Mouse (Mus musculus) embryonic facial prominence, embryonic 14.5 days (tissue): ENCODE results near the gene Abcf2. TPM values are rescaled to one million over a fixed set of nuclear protein-coding genes. Genes with fewer than 3 reads are reported as not detected.

Experiments used
- ATAC-seq: fragments of 200-750 bp; cut with Nextera tagmentation; 2 replicates; pipeline ENCODE4 v1.8.0; 2017; ENCODE audit warnings: low read depth, moderate number of reproducible peaks, moderate TSS enrichment
- DNase-seq: peaks from one replicate; pipeline ENCODE4 v3.0.0-alpha.2; 2015; ENCODE audit warnings: low spot score
- H3K27ac ChIP-seq: fragments of 300-500 bp; sonication (generic); replicated peaks from 2 replicates; pipeline ENCODE4 v1.5.1; 2014; ENCODE audit warnings: low read depth, mild to moderate bottlenecking, low read length, moderate library complexity
- H3K27me3 ChIP-seq: fragments of 300-500 bp; sonication (generic); replicated peaks from 2 replicates; pipeline ENCODE4 v1.6.1; 2014; ENCODE audit warnings: low read length; ENCODE audit not compliant: control insufficient read depth, insufficient read depth
- H3K36me3 ChIP-seq: fragments of 300-500 bp; sonication (generic); 2 replicates; pipeline ENCODE4 v1.6.1; 2014; ENCODE audit warnings: low read length, mixed read lengths; ENCODE audit not compliant: control insufficient read depth, insufficient read depth
- H3K4me1 ChIP-seq: fragments of 300-500 bp; sonication (generic); 2 replicates; pipeline ENCODE4 v1.6.1; 2014; ENCODE audit warnings: antibody characterized with exemption, low read length; ENCODE audit not compliant: control insufficient read depth, insufficient read depth
- H3K4me2 ChIP-seq: fragments of 300-500 bp; sonication (generic); 2 replicates; pipeline ENCODE4 v1.6.1; 2014; ENCODE audit warnings: low read depth, mild to moderate bottlenecking, low read length, moderate library complexity, mixed read lengths
- H3K4me3 ChIP-seq: fragments of 300-500 bp; sonication (generic); 2 replicates; pipeline ENCODE4 v1.5.1; 2014; ENCODE audit warnings: low read depth, mild to moderate bottlenecking, low read length
- H3K9ac ChIP-seq: fragments of 300-500 bp; sonication (generic); 2 replicates; pipeline ENCODE4 v1.6.1; 2014; ENCODE audit warnings: low read depth, mild to moderate bottlenecking, low read length, moderate library complexity, mixed read lengths
- H3K9me3 ChIP-seq: fragments of 300-500 bp; sonication (generic); 2 replicates; pipeline ENCODE4 v1.6.1; 2016; ENCODE audit warnings: low read length; ENCODE audit not compliant: control insufficient read depth
- WGBS: fragments of 180-500 bp; shearing (Covaris S2); extraction: QIAGEN DNeasy Blood & Tissue Kit; methylation state at CpG from one replicate; pipeline ENCODE4 v1.1.7; 2014; 5-methylcytosine and 5-hydroxymethylcytosine counted together
- polyA plus RNA-seq: library from polyadenylated mRNA; unstranded; fragments of >200 nt; fragmentation: Nextera tagmentation; extraction: Ambion mirVana; gene quantifications from 2 replicates; pipeline ENCODE4 v1.2.1, GENCODE M21; 2014

Gene Abcf2
- polyA plus RNA-seq, 1 experiment from 2014 or later, result 83.7 TPM

DNA sequence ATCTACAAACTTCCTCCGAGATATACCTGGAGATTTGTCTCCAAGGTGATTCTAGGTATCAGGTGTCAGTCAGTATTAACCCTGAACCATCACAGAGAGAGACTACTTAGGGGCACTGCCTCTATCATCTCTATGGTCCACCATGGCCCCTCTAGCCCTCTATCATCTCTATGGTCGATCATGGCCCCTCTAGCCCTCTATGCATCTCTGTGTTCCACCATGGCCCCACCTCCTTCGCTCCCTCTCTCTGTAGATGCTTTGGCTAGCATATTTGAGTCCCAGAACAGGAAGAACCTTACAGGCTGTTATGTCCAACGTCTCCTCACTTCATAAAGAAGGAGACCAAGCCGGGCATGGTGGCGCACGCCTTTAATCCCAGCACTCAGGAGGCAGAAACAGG, 34.6 kb downstream of the Abcf2 start:
- DNase-seq, result no peak
- 78% methylated on average over 7 of the region's 7 CpGs for WGBS

DNA sequence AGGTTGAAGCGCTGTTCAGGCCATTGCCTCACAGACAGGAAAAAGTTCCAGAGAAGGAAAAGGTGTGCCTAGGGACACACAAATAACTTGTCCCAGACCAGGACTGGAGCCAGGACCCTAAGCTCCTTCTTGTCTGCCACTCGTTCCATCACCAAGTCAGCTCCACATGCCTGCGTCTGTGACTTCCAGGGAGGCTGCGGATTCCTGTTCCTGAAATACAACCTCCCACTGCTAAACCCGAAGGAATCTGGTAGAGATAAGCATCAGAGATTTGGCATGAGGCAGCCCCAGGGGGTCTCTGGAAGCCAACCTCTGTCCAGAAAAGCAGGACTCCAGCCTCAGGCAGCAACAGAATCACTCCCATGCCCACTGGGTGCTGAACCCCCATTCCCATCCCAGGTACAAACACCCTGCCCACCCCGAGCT, 36.1 kb downstream of the Abcf2 start:
- DNase-seq, result peak; percentile 18
- H3K4me2 ChIP-seq, result peak overlapping the region; percentile 45
- WGBS, result 12% methylated on average over 6 of the region's 6 CpGs
- H3K27me3 ChIP-seq, result no peaks in the 10 kb centered on the region
- no peak; the same call in 1 of the 2 replicates for ATAC-seq
- peaks cover 14% of the 10 kb centered on the region for H3K4me1 ChIP-seq
- no peaks in the 10 kb centered on the region for H3K9me3 ChIP-seq
- no peaks in the 10 kb centered on the region for H3K36me3 ChIP-seq
- peak overlapping the region; percentile 44; the same call in 1 of the 2 replicates for H3K27ac ChIP-seq
- H3K9ac ChIP-seq, result peak overlapping the region; percentile 30; the same call in 1 of the 2 replicates
- no peak overlapping the region for H3K4me3 ChIP-seq

More for the DNA sequence above, 34.6 kb downstream of the Abcf2 start:
- Histone ChIP-seq H3K36me3 (no peaks in the 10 kb centered on the region), H3K9me3 (no peaks in the 10 kb centered on the region), H3K4me3 (no peak overlapping the region), H3K9ac (no peak overlapping the region), H3K27ac (no peak overlapping the region), H3K27me3 (no peaks in the 10 kb centered on the region), H3K4me2 (no peak overlapping the region), H3K4me1 (peaks cover 14% of the 10 kb centered on the region)
- ATAC-seq, result no peak

GRCm38 (mm10) chr5:24540387-24541143, 36.7 kb downstream of the Abcf2 start, which contains the start of gene Asb10:
Gene Asb10, minus strand, starts transcription at chr5:24540978.
- ATAC-seq (peak; percentile 66; the same call in 1 of the 2 replicates), DNase-seq (peak; percentile 75)
- H3K4me3 ChIP-seq, result peak within 1 kb of the TSS; percentile 17
- H3K4me2 ChIP-seq, result peak within 1 kb of the TSS; percentile 45
- no peaks in the 10 kb centered on the region for H3K27me3 ChIP-seq
- H3K27ac ChIP-seq, result peak within 1 kb of the TSS; percentile 44; the same call in 1 of the 2 replicates
- peaks cover 14% of the 10 kb centered on the region for H3K4me1 ChIP-seq
- H3K9me3 ChIP-seq, result no peaks in the 10 kb centered on the region
- no peaks in the 10 kb centered on the region for H3K36me3 ChIP-seq
- H3K9ac ChIP-seq, result peak within 1 kb of the TSS; percentile 30; the same call in 1 of the 2 replicates
- WGBS, result 32% methylated on average over 12 of the region's 14 CpGs

DNA sequence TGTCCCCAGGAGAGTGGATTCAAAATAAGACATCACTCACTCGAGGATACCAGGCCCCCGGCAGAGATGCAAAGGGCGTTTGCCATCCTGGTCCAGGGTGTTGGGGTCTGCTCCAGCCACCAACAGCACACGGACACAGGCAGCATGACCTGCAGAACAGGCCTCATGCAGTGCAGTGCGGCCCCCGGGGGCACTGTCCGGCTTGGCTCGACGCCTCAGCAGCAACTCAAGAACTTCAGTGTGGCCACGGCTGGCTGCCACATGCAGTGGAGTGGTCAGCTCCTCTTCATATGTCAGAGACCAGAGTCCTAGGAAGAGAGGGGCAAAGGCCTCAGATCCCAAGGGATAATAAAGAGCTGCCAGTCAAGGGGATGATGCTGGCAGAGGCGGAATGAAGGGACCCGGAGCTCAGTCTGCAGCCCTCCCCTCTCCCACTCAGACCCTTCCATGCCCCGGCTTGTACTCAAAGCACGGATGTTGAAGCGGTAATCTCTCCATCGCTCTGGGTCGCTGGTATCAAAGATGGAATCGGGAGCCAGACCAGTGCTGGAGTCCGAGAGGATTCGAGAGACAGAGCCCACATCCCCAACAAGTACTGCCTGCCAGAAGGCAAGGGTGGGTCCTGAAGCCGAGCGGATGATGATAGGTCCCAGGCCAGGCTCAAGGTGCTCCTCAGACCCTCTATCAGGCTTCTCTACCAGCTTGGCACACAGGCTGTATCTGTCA, 37.5 kb downstream of the Abcf2 start:
- no peak overlapping the region for H3K27ac ChIP-seq
- no peaks in the 10 kb centered on the region for H3K36me3 ChIP-seq
- no peak overlapping the region for H3K4me3 ChIP-seq
- H3K9ac ChIP-seq, result no peak overlapping the region
- ATAC-seq (no peak), DNase-seq (no peak)
- H3K4me1 ChIP-seq, result peaks cover 14% of the 10 kb centered on the region
- no peaks in the 10 kb centered on the region for H3K9me3 ChIP-seq
- H3K4me2 ChIP-seq, result no peak overlapping the region
- WGBS, result 78% methylated on average over 22 of the region's 22 CpGs
- H3K27me3 ChIP-seq, result no peaks in the 10 kb centered on the region

DNA sequence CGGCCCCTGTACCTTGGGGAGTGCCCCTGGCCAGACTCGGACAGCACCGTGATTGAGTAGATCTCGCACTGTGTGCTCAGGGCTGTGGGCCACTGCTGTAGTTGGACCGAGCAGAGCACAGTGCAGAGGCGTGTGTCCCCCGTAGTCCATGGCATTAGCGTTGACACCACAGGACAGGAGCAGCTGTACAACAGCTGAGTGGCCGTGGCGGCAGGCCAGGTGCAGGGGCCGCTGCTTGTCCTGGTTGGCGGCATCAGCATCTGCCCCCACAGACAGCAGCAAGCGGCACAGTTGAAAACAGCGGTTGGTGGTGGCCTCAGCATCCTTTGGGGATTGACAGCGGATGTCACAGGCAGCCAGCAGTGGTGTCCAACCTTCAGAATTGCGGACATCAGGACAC, 39.6 kb downstream of the Abcf2 start:
- H3K9me3 ChIP-seq, result no peaks in the 10 kb centered on the region
- 65% methylated on average over 15 of the region's 16 CpGs for WGBS
- no peak overlapping the region for H3K27ac ChIP-seq
- H3K4me2 ChIP-seq, result no peak overlapping the region
- DNase-seq (peak; percentile 43), ATAC-seq (peak; percentile 32; the same call in 1 of the 2 replicates)
- no peaks in the 10 kb centered on the region for H3K36me3 ChIP-seq
- peaks cover 14% of the 10 kb centered on the region for H3K4me1 ChIP-seq
- no peak overlapping the region for H3K4me3 ChIP-seq
- H3K27me3 ChIP-seq, result no peaks in the 10 kb centered on the region
- no peak overlapping the region for H3K9ac ChIP-seq

GRCm38 (mm10) chr5:24536511-24536910, 40.8 kb downstream of the Abcf2 start:
- Histone ChIP-seq H3K9me3 (no peaks in the 10 kb centered on the region), H3K27me3 (0 out of 2 replicates have a peak, but pooled peaks cover 3% of the 10 kb centered on the region), H3K36me3 (no peaks in the 10 kb centered on the region), H3K4me1 (peaks cover 14% of the 10 kb centered on the region), H3K4me3 (no peak overlapping the region), H3K27ac (no peak overlapping the region), H3K4me2 (no peak overlapping the region), H3K9ac (no peak overlapping the region)
- WGBS, result 65% methylated on average over 5 of the region's 5 CpGs
- DNase-seq, result no peak
- ATAC-seq, result no peak

DNA sequence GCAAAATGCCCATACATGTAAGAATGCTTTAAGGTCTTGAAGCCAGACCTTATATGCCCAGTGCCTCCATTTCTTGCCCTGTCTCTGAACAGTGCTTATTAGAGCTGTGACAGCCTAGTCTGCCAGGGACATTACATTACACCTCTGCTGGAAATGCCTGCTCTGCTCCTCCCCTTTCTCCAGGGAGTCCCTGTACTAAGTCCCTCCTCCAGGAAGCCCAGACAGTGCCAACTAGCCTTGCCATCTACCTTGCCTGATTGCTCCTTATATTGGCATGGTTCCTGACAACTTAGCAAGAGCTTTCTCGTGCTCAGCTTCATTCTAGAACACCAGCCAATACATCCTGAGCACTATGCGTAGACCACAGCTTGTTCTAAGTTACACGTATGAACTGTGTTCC, 41.5 kb downstream of the Abcf2 start:
- H3K36me3 ChIP-seq, result no peaks in the 10 kb centered on the region
- H3K9ac ChIP-seq, result no peak overlapping the region
- peaks cover 6% of the 10 kb centered on the region for H3K4me1 ChIP-seq
- H3K4me2 ChIP-seq, result no peak overlapping the region
- no peak for DNase-seq
- ATAC-seq, result no peak
- H3K9me3 ChIP-seq, result no peaks in the 10 kb centered on the region
- H3K27ac ChIP-seq, result no peak overlapping the region
- H3K27me3 ChIP-seq, result 0 out of 2 replicates have a peak, but pooled peaks cover 3% of the 10 kb centered on the region
- no peak overlapping the region for H3K4me3 ChIP-seq
- WGBS, result 84% methylated on average over 3 of the region's 3 CpGs

- H3K27me3 ChIP-seq, result peaks cover 10% of the 10 kb centered on the region
- no peak overlapping the region for H3K4me3 ChIP-seq
- H3K9ac ChIP-seq, result no peak overlapping the region
- DNase-seq (no peak), ATAC-seq (no peak)
- no peaks in the 10 kb centered on the region for H3K9me3 ChIP-seq
- no peak overlapping the region for H3K27ac ChIP-seq
- H3K36me3 ChIP-seq, result no peaks in the 10 kb centered on the region
- 53% methylated on average over 5 of the region's 5 CpGs for WGBS
- H3K4me1 ChIP-seq, result no peaks in the 10 kb centered on the region
- no peak overlapping the region for H3K4me2 ChIP-seq
These were observed 43.0 kb downstream of the Abcf2 start for GRCm38 (mm10) chr5:24534292-24534691.
